Mouse (Mus musculus): ENCODE measurements around the gene Acd.

Gene Acd

DNA sequence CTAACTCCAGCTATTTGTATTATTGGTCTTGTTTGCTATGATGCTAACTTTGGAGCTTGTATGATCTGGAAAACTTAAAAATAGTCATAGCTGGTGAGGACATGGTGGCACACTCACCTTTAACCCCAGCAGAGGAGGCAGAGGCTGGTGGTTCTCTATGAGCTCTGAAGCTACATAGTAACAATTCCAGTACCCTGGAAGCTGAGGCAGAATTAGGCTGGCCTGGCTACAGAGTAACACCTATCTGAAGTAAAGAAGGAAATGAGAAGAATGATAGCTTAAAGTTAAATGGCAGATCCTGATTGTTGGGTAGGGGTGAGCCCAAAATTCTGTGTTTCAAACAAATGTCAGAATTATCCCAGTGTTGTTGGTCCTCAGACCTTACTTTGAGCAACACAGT lies 43.3 kb downstream of the Acd start:
- Histone ChIP-seq H3K36me3 (ENCODE audit: insufficient read depth, low read length) (peaks cover 55% of the 10 kb centered on the region), H3K4me3 (replicated peaks; ENCODE audit: low read length) (no peak overlapping the region), H3K9me3 (ENCODE audit: low read length) (no peaks in the 10 kb centered on the region), H3K4me1 (replicated peaks; ENCODE audit: low read depth, low read length) (peaks cover 2% of the 10 kb centered on the region; the same call in 1 of the 2 replicates), H3K27me3 (ENCODE audit: insufficient read depth, low read length) (no peaks in the 10 kb centered on the region)
- TF ChIP-seq POU5F1 (IDR thresholded peaks at IDR 0.05; ENCODE audit: borderline replicate concordance, low read length) = no peak
- TF ChIP-seq NANOG (IDR thresholded peaks at IDR 0.05; ENCODE audit: borderline replicate concordance, low read length) = no peak
- no peak for TF ChIP-seq CTCF (conservative IDR thresholded peaks at IDR 0.05; ENCODE audit: low read length)

DNA sequence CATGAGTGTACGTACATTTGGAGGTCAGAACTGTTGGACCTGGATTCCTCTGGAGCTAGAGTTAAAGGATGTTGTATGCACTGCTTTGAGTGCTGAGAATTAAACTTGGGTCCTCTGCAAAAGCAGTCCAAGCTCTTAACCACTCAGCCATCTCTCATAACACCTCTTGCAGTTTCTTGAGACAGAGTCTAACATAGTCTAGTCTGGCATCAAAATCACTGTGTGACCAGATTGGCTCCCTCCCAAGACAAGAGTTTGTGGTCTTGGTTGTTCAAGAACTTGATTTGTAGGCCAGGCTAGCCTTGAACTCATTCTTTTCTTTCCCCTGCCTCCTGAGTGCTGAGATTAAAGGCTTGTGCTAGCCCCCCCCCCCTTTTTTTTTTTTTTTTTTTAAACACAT lies 52.0 kb downstream of the Acd start:
- Histone ChIP-seq H3K4me3 (replicated peaks; ENCODE audit: low read length) (no peak overlapping the region), H3K4me1 (replicated peaks; ENCODE audit: low read depth, low read length) (peaks cover 33% of the 10 kb centered on the region), H3K36me3 (ENCODE audit: insufficient read depth, low read length) (peaks cover 72% of the 10 kb centered on the region), H3K27me3 (ENCODE audit: insufficient read depth, low read length) (no peaks in the 10 kb centered on the region), H3K9me3 (ENCODE audit: low read length) (no peaks in the 10 kb centered on the region)
- TF ChIP-seq NANOG (IDR thresholded peaks at IDR 0.05; ENCODE audit: borderline replicate concordance, low read length) (no peak), POU5F1 (IDR thresholded peaks at IDR 0.05; ENCODE audit: borderline replicate concordance, low read length) (no peak), CTCF (conservative IDR thresholded peaks at IDR 0.05; ENCODE audit: low read length) (no peak)
